Comparison of ENCODE assay signal across 9 mouse cellular contexts in the genomic region with DNA sequence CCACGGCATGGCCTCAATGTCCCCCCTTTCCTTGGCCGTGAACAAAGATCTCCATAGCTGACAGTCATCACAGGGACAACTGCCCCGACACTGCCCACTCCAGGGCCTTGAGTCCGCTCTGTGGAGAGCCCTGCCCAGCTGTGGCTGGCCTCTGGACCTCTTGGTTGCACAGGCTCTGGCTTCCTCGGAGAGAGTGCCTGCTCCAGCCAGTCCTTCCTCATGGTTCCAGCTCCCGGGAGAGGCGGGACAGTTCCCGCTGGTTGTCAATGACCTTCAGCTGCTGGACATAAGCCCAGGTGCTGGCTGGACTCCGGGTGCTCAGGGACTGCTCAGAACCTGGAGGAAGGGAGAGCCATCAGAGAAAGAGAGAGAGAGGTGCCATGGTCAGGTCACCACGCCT. TPM values are rescaled to one million over a fixed set of nuclear protein-coding genes. Genes with fewer than 3 reads are reported as not detected.
DNase-seq lines count a peak whose midpoint lies in the region; ATAC-seq and TF ChIP-seq lines count a peak whose summit lies in the region.
"Had no signal": no experiment of that assay in that cellular context is flagged by ENCODE, and none has a peak within 500 bp of the region (broad histone marks: within the 10 kb centered on the region; RNA-seq: fewer than 3 reads in every experiment).

No protein-coding gene starts in this region.

- peak; percentile 29 for DNase-seq in cerebellum, adult 9-11 months
- no peak for DNase-seq in cerebellum, adult 18-20 months
- DNase-seq in spleen, adult 2 months (ENCODE audit: low read depth in 1 of 2, low spot score in 2 of 2): no peak
- DNase-seq in spleen, postnatal 14 days (ENCODE audit: low spot score in 2 of 2): no peak
- peak; percentile 87 to 88 for DNase-seq in heart, postnatal 10 days
- DNase-seq in left cerebral cortex, adult 11 months (ENCODE audit: low spot score): no peak
- no peak for DNase-seq in thymus, postnatal 25 days

- no peak for TF ChIP-seq POLR2A in spleen, adult 2 months (IDR thresholded peaks at IDR 0.05; ENCODE audit: low read depth, low read length)

- no peak overlapping the region for H3K4me3 ChIP-seq in spleen, adult 2 months (ENCODE audit: extremely low read depth, insufficient read depth, insufficient read length)
- no peak overlapping the region for H3K4me3 ChIP-seq in liver, embryonic 15.5 days (replicated peaks)

- WGBS in spleen, adult 2 months: 56% methylated on average over 10 of the region's 10 CpGs
- 48% methylated on average over 10 of the region's 10 CpGs for WGBS in liver, embryonic 15.5 days (ENCODE audit: insufficient replicate concordance)

- H3K4me2 ChIP-seq in liver, embryonic 15.5 days: peak overlapping the region; percentile 27; the same call in 1 of the 2 replicates

- intact Hi-C loops in heart, postnatal 10 days (cut with DNase I): no loop called here

- no peak for TF ChIP-seq CTCF in spleen, adult 2 months (IDR thresholded peaks at IDR 0.05; ENCODE audit: extremely low read depth, insufficient read depth, insufficient read length, insufficient replicate concordance)

- H3K9ac ChIP-seq in liver, embryonic 15.5 days: no peak overlapping the region

- no peak for ATAC-seq in liver, embryonic 15.5 days (ENCODE audit: insufficient read depth)

- no peaks in the 10 kb centered on the region for H3K27me3 ChIP-seq in spleen, adult 2 months (ENCODE audit: control insufficient read depth, insufficient read depth, low read length)
- H3K27me3 ChIP-seq in liver, embryonic 15.5 days: no peaks in the 10 kb centered on the region

- H3K27ac ChIP-seq in spleen, adult 2 months (ENCODE audit: insufficient read depth, low read length): peak overlapping the region; percentile 38
- peak overlapping the region; percentile 61; the same call in 1 of the 2 replicates for H3K27ac ChIP-seq in liver, embryonic 15.5 days (replicated peaks)
- H3K27ac ChIP-seq: kidney, postnatal 0 days had no signal

- H3K4me1 ChIP-seq in spleen, adult 2 months (ENCODE audit: control insufficient read depth, insufficient read depth, insufficient read length): peaks cover 44% of the 10 kb centered on the region; the same call in 1 of the 2 replicates
- peaks cover 62% of the 10 kb centered on the region for H3K4me1 ChIP-seq in liver, embryonic 15.5 days (replicated peaks)

- H3K9me3 ChIP-seq in liver, embryonic 15.5 days (replicated peaks): no peaks in the 10 kb centered on the region

- no peaks in the 10 kb centered on the region for H3K36me3 ChIP-seq in spleen, adult 2 months (ENCODE audit: control insufficient read depth, insufficient read depth, low read length)
- no peaks in the 10 kb centered on the region for H3K36me3 ChIP-seq in liver, embryonic 15.5 days (replicated peaks)

RNA-seq across cellular contexts. Expression of gene Endou, which starts 14.2 kb away (rescaled TPM):
- polyA plus RNA-seq in spleen, adult 2 months (2012; rRNA removed): 3.0 and 4.1 TPM in 2 replicates
- total RNA-seq in heart, postnatal 10 days (2021): 1 to 10 TPM; 3.8 to 4.0 TPM
- 0.10 and 0.18 TPM in 2 replicates for polyA plus RNA-seq in liver, embryonic 15.5 days (2015; fragmentation: Nextera tagmentation; extraction: Ambion mirVana)

RNA-seq across cellular contexts. Expression of gene Rapgef3, which starts 22.4 kb away (rescaled TPM):
- polyA plus RNA-seq in spleen, adult 2 months (2012; rRNA removed): 28.8 and 33.6 TPM in 2 replicates
- 10 to 100 TPM; 29.2 to 30.7 TPM for total RNA-seq in heart, postnatal 10 days (2021)
- 1.7 and 2.1 TPM in 2 replicates for polyA plus RNA-seq in liver, embryonic 15.5 days (2015; fragmentation: Nextera tagmentation; extraction: Ambion mirVana)

RNA-seq across cellular contexts. Expression of gene Slc48a1, which starts 33.0 kb away (rescaled TPM):
- polyA plus RNA-seq in spleen, adult 2 months (2012; rRNA removed): 94.0 and 117 TPM in 2 replicates
- total RNA-seq in heart, postnatal 10 days (2021): 10 to 100 TPM; 62.0 to 71.0 TPM
- 101 and 106 TPM in 2 replicates for polyA plus RNA-seq in liver, embryonic 15.5 days (2015; fragmentation: Nextera tagmentation; extraction: Ambion mirVana)

RNA-seq across cellular contexts. Expression of gene Rpap3, which starts 39.7 kb away (rescaled TPM):
- polyA plus RNA-seq in spleen, adult 2 months (2012; rRNA removed): 2.0 and 2.1 TPM in 2 replicates
- 10 to 100 TPM; 14.1 to 15.2 TPM for total RNA-seq in heart, postnatal 10 days (2021)
- polyA plus RNA-seq in liver, embryonic 15.5 days (2015; fragmentation: Nextera tagmentation; extraction: Ambion mirVana): 6.5 and 6.9 TPM in 2 replicates

Comparison
In these comparisons a context has a peak if more than half of its experiments do, and no peak if none do; other contexts are left out.
1. DNase-seq: peak in cerebellum, adult 9-11 months (single experiment) and heart, postnatal 10 days (2 of 2); none in cerebellum, adult 18-20 months (0 of 2), spleen, adult 2 months (0 of 2), spleen, postnatal 14 days (0 of 2), left cerebral cortex, adult 11 months (single experiment) and thymus, postnatal 25 days (single experiment).